Mouse (Mus musculus): ENCODE measurements at regions not wholly inside any gene's neighbourhood (a gene's known extent, or its start where the extent isn't known, plus 50 kb on each side); places are given as distances from the start of the nearest gene placed in this dataset.

DNA sequence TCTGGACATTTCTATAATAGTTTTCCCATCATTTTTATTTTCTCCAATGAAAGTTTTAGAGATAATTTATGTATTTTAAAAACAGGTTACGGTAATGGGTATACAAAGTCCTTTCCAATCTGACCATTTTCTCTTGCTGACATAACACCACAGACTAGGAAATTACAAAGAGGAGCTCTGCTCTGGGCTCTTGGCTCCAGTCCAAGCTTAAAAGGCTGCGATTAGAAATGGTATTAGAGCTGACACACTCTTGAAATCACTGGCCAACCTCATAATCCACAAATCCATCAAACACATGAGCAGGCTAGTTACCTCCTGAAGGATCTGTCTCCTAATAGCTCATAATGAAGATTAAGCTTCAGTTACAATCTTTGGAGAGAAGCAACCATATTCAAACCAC, 140.3 kb downstream of the Cxcl12 start:
- dilution Hi-C loops (cut with MboI; ENCODE audit: extremely low pct_ligation_motif_present, extremely low pct_unique_long_range_greater_than_20kb, low sequenced_read_pairs) (no loop called here), in situ Hi-C loops (cut with MboI; ENCODE audit: low pct_ligation_motif_present, low pct_unique_long_range_greater_than_20kb, low sequenced_read_pairs) (no loop called here)
- Histone ChIP-seq H3K4me1 (ENCODE audit: control insufficient read depth in 1 of 2, insufficient read depth in 2 of 2) (peaks cover 0 to 9% of the 10 kb centered on the region in 2 experiments; a peak in 2 of 4 replicates), H3K36me3 (replicated peaks in 1 of 2; ENCODE audit: control insufficient read depth in 1 of 2, insufficient read depth in 1 of 2, low read length in 1 of 2) (no peaks in the 10 kb centered on the region), H3K4me2 (ENCODE audit: insufficient read depth, low read depth, poor library complexity, severe bottlenecking) (no peak overlapping the region), H3K4me3 (replicated peaks in 1 of 3; ENCODE audit: low read depth in 2 of 3, low read length in 2 of 3, poor library complexity in 1 of 3) (no peak overlapping the region), H3K9me3 (replicated peaks; ENCODE audit: low read length) (no peaks in the 10 kb centered on the region), H3K27ac (ENCODE audit: insufficient read depth, low read depth) (no peak overlapping the region), H3K79me2 (replicated peaks; ENCODE audit: control insufficient read depth, extremely low read depth, insufficient read depth, poor library complexity, severe bottlenecking) (no peaks in the 10 kb centered on the region), H3K9ac (ENCODE audit: insufficient read depth, low read depth) (no peak overlapping the region), H3K27me3 (replicated peaks) (peaks cover 2% of the 10 kb centered on the region)
- DNase-seq (ENCODE audit: extremely low read depth) = no peak
- TF ChIP-seq POLR2A (IDR thresholded peaks at IDR 0.05; ENCODE audit: low read depth, low read length) = no peak
- TF ChIP-seq TCF12 (IDR thresholded peaks at IDR 0.05; ENCODE audit: low read depth, low read length) = no peak
- TF ChIP-seq PAX5 (IDR thresholded peaks at IDR 0.05; ENCODE audit: low read length) = no peak
- TF ChIP-seq KAT2A (IDR thresholded peaks at IDR 0.05; ENCODE audit: insufficient replicate concordance, low read length) = no peak
- TF ChIP-seq JUND (conservative IDR thresholded peaks at IDR 0.05; ENCODE audit: low read depth, low read length) = no peak
- no peak for TF ChIP-seq HCFC1 (IDR thresholded peaks at IDR 0.05; ENCODE audit: low read depth, low read length)
- no peak for TF ChIP-seq MEF2A (IDR thresholded peaks at IDR 0.05; ENCODE audit: borderline replicate concordance, low read depth, low read length)
- no peak for TF ChIP-seq GABPA (IDR thresholded peaks at IDR 0.05; ENCODE audit: insufficient replicate concordance, low read depth, low read length)
- TF ChIP-seq ETS1 (conservative IDR thresholded peaks at IDR 0.05; ENCODE audit: low read depth, low read length) = no peak
- no peak for TF ChIP-seq MYC (IDR thresholded peaks at IDR 0.05; ENCODE audit: low read depth, low read length)
- TF ChIP-seq NRF1 (IDR thresholded peaks at IDR 0.05; ENCODE audit: low read depth, low read length) = no peak
- no peak for TF ChIP-seq SIN3A (IDR thresholded peaks at IDR 0.05; ENCODE audit: low read length)
- TF ChIP-seq BHLHE40 (IDR thresholded peaks at IDR 0.05; ENCODE audit: low read depth, low read length) = no peak
- no peak for TF ChIP-seq ELF1 (IDR thresholded peaks at IDR 0.05; ENCODE audit: low read depth, low read length)
- no peak for TF ChIP-seq ZNF384 (IDR thresholded peaks at IDR 0.05; ENCODE audit: low read depth, low read length)
- no peak for TF ChIP-seq IRF4 (IDR thresholded peaks at IDR 0.05; ENCODE audit: low read depth, low read length)
- TF ChIP-seq POLR2AphosphoS2 (IDR thresholded peaks at IDR 0.05; ENCODE audit: low read depth, low read length) = no peak
- TF ChIP-seq ZMIZ1 (IDR thresholded peaks at IDR 0.05; ENCODE audit: low read depth, low read length) = no peak

- in situ Hi-C loops (cut with MboI; ENCODE audit: low pct_ligation_motif_present, low pct_unique_long_range_greater_than_20kb, low sequenced_read_pairs) (no loop called here), dilution Hi-C loops (cut with MboI; ENCODE audit: extremely low pct_ligation_motif_present, extremely low pct_unique_long_range_greater_than_20kb, low sequenced_read_pairs) (no loop called here)
- H3K27ac ChIP-seq (ENCODE audit: insufficient read depth, low read depth) = no peak overlapping the region
- H3K27me3 ChIP-seq (replicated peaks) = peaks cover 4% of the 10 kb centered on the region
- no peak overlapping the region for H3K4me2 ChIP-seq (ENCODE audit: insufficient read depth, low read depth, poor library complexity, severe bottlenecking)
- no peaks in the 10 kb centered on the region for H3K36me3 ChIP-seq (replicated peaks in 1 of 2; ENCODE audit: control insufficient read depth in 1 of 2, insufficient read depth in 1 of 2, low read length in 1 of 2)
- peaks cover 0 to 12% of the 10 kb centered on the region in 2 experiments; a peak in 2 of 4 replicates for H3K4me1 ChIP-seq (ENCODE audit: control insufficient read depth in 1 of 2, insufficient read depth in 2 of 2)
- DNase-seq (ENCODE audit: extremely low read depth) = no peak
- no peak overlapping the region for H3K4me3 ChIP-seq (replicated peaks in 1 of 3; ENCODE audit: low read depth in 2 of 3, low read length in 2 of 3, poor library complexity in 1 of 3)
- no peaks in the 10 kb centered on the region for H3K9me3 ChIP-seq (replicated peaks; ENCODE audit: low read length)
- TF ChIP-seq BHLHE40 (IDR thresholded peaks at IDR 0.05; ENCODE audit: low read depth, low read length) (no peak), MYC (IDR thresholded peaks at IDR 0.05; ENCODE audit: low read depth, low read length) (no peak), NRF1 (IDR thresholded peaks at IDR 0.05; ENCODE audit: low read depth, low read length) (no peak), E2F4 (IDR thresholded peaks at IDR 0.05; ENCODE audit: insufficient replicate concordance, low read depth, low read length) (no peak)
- H3K9ac ChIP-seq (ENCODE audit: insufficient read depth, low read depth) = no peak overlapping the region
- no peaks in the 10 kb centered on the region for H3K79me2 ChIP-seq (replicated peaks; ENCODE audit: control insufficient read depth, extremely low read depth, insufficient read depth, poor library complexity, severe bottlenecking)
These were observed 144.8 kb downstream of the Cxcl12 start for GRCm38 (mm10) chr6:117312891-117313781.
